Mouse (Mus musculus) yolk sac, embryonic 10.5 days (tissue): Measurements from ENCODE around the gene Fbll1.
"Not testable (repeated sequence)": the region's sequence is repeated elsewhere in the genome, so short reads cannot be mapped to it uniquely, and the experiment has no call there.

Experiments
- DNase-seq: peaks from one replicate; pipeline ENCODE4 v3.0.0-alpha.2; 2017; ENCODE audit warnings: low spot score

Gene Fbll1

DNA sequence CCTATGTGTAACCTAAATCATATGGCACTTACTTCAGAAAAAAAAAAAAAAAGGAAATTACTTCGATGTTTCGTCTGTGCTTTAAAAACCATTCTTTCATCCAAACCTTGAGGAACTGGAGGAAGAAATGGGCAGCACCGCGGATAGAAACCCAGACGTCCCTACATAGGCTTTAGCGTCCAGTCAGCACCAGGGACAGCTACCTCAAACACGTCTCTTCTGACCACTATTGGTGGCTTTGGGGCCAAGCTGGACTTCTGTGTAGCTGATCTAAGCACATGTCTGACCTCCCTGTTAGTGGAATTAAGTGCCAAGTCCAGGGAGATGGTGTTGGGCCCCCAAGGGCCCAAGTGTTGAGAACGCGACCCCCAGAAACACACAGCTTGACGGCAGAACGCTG lies at the start of gene Fbll1:
Gene Fbll1, minus strand, starts transcription at position 11 of the 400 bp plus-strand sequence.
- peak; percentile 60 for DNase-seq

DNA sequence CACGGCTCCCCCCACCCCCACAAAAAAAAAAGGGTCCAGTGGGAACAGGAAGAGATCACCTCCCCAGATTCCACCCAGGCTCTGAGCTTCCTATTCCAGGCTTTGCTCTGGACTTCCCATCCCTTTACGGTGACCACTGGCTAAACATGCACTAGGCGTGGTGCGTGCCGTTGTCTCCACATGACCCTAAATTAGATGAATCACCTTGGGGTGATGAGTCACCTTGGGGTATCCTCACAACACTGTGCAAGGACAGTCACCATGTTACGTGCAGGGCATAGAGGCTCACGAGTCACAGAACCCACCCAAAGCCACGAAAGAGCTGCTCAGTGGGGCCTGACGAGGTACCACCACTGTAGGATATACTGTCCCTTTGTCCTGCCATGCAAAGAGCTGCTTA lies 45.6 kb upstream of the Fbll1 start:
- DNase-seq, result no peak

DNA sequence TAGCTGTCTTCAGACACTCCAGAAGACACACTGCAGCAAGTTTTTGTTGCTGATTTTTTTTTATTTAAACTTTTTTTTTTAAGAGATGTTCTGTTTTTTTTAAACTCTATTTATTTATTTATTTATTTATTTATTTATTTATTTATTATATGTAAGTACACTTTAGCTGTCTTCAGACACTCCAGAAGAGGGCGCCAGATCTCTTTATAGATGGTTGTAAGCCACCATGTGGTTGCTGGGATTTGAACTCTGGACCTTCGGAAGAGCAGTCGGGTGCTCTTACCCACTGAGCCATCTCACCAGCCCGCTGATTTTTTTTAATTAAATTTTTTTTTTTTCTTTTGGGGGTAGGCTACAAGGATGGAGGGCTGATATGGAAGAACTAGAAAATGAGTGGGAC lies 43.9 kb upstream of the Fbll1 start:
- not testable (repeated sequence) for DNase-seq

GRCm38 (mm10) chr11:35841738-35842325 lies 43.1 kb upstream of the Fbll1 start:
- no peak for DNase-seq

DNA sequence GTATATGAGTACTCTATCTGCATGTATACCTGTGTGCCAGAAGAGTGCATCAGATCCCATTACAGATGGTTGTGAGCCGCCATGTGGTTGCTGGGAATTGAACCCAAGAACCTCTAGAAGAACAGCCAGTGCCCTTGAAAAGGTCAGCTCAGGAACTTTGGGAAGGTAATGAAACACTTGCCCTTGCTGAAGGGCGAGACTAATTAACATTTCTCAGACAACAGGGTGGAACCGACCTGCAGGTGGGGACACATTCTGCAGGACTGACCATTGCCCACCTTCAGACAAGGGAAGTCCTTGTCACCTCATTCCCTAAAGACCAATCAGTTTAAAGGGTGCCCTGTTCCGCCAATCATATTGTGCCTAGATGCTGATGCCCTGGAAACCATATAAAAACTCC lies 42.1 kb upstream of the Fbll1 start:
- not testable (repeated sequence) for DNase-seq

DNA sequence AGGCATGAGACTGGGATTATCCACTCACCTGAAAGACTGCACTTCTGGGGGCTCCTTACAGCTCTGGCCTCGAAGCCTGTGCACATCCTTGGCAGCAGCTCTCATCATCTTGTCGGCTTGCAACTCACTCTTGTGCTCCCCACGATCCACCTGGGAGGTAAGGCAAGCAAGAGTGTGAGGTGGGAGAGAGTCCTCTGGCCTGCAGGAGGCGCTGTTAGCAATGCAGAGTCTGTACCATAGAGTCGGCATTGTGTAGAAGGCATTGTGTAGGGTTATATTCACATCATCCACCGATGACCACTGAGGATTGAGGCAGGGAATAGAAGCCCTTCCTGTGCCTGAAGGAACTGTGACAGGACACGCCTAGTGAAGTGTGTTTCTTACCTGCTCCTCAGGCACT lies 41.6 kb upstream of the Fbll1 start:
- DNase-seq, result no peak

GRCm38 (mm10) chr11:35838345-35839338 lies 40.0 kb upstream of the Fbll1 start:
- peak; percentile 82 for DNase-seq

GRCm38 (mm10) chr11:35837156-35838126 lies 38.8 kb upstream of the Fbll1 start:
- DNase-seq, result no peak

DNA sequence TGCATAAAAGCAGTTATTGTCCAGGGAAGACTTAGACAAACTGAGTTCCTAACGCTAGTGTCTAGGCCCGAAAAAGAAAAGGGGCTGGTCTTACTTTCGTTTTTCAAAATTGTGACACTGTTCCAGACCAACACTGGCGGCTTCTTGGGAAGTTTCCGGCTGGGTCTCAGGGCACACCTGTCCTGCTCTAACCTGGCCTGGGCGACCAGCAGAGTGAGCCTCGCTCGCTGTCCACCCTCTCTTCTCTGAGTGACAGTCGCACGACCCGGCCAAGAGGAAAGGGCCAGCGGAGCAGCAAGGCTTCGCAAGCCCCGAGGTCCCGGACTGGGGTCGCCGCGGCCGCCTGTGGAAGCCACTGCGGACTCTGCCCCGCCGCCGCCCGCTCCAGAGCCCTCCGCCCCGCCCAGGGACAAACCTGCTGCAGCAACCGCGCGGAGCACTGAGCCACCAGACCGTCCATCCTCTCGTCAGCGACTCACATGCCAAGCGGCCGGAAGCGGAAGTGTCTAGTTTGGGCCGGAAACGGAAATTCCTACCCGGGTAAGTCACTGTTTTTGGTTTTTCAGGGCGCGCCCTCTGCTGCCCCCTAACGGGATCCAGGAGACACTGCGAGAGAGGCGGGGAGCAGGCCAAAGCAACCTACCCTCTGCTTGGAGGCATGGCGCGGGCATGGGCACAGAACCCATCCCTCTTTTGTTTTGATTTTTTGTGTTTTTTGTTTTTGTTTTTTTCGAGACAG lies 35.5 kb upstream of the Fbll1 start, which contains the start of gene Rars:
Gene Rars, minus strand, starts transcription at position 485 of the 739 bp plus-strand sequence.
- DNase-seq, result peak; percentile 92

- DNase-seq, result no peak
Measured at GRCm38 (mm10) chr11:35833270-35833669, 34.6 kb upstream of the Fbll1 start.

DNA sequence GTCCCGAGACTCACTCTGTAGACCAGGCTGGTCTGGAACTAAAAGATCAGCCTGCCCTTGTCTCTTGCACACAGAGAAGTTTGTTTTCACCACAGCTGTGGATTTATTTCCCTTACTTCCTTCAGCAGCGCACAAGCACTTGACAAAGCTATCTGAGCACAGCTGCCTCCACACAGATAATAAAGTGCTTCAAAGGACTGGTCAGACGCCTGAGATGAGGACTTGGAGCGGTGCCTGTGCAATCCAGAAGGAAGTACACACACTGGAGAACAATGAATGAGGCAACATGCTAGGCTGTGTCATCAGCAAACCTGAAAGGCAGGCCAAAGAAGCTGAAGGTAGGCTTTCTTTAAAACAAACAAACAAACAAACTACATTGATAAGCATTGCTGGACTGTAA lies 33.5 kb upstream of the Fbll1 start:
- no peak for DNase-seq

DNA sequence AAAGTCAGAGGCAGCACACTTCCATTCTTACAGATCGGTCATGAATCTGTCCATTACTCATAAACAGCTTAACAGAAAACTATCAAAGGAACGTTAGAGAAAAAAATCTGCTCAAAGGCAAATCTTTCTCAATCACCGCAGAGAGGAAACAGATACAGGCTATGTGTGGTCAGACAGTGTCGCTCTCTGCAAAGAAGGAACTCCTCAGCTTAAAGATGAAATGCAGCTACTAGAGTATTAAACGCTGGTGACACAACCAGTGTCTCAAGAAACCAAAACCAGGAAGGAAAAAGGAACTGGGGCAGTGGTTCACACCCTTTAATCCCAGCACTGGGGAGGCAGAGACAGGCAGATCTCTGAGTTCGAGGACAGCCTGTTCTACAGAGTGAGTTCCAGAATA lies 29.0 kb upstream of the Fbll1 start:
- no peak for DNase-seq

DNA sequence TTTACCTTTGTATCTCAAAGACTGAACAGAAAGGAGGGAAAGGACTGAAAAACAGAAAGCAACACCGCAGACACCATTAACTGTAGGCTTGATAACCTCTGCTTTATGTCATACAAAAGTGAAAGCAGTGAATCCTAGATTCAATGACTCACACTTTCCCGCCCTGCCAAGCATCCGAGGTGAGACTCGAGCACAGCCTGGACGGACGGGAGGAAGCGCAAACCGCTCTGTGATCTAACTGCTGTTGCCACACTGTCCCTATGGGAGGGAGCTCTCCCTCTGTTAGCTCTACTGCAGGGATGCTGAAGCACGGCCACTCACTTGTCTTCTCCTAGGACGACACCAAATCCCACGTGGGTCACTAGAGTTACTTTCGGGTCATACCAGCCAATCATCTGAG lies 17.6 kb upstream of the Fbll1 start:
- DNase-seq, result no peak

DNA sequence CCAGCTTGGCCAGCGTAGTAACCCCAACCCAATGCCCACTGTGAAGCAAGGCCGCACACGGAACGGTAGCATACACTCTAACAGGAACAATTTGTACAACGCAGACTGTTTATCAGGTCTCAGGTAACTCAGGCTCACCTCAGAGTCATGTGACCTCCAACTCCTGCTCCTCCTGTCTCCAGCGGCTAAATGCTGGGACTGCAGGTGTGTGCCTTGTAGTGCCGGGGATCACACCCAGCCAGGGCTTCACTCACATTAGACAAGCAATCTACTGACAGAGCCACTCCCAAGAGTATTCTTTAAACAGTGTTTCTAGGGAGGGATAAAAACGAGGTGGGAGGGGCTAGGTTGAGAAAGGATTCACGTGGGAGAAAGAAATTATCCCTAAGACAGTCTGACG lies 12.8 kb upstream of the Fbll1 start:
- DNase-seq, result no peak

GRCm38 (mm10) chr11:35801332-35801731 lies 2.6 kb upstream of the Fbll1 start:
- no peak for DNase-seq

DNA sequence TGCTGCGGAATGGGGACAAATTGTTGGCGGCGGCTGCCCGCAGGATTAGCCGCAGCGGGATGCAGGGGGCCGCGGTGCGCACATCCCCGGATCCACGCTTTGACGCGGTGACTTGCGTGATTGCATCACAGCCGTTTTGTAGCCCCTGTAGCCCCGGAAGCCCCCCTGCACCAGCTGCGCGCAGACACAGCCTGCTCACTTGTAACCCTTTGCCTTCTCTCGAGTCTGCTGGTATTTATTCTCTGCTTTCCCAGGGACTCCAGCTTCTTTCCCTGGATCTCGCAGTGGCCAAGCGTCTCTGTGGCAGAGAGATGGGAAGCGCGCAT lies 226 bp downstream of the Fbll1 start:
- no peak for DNase-seq

- DNase-seq, result no peak
Measured at GRCm38 (mm10) chr11:35797751-35798494, 761 bp downstream of the Fbll1 start.

GRCm38 (mm10) chr11:35792800-35793199 lies 5.9 kb downstream of the Fbll1 start:
- DNase-seq, result not testable (repeated sequence)

- DNase-seq, result no peak
Measured at GRCm38 (mm10) chr11:35788443-35788842, 10.2 kb downstream of the Fbll1 start.

DNA sequence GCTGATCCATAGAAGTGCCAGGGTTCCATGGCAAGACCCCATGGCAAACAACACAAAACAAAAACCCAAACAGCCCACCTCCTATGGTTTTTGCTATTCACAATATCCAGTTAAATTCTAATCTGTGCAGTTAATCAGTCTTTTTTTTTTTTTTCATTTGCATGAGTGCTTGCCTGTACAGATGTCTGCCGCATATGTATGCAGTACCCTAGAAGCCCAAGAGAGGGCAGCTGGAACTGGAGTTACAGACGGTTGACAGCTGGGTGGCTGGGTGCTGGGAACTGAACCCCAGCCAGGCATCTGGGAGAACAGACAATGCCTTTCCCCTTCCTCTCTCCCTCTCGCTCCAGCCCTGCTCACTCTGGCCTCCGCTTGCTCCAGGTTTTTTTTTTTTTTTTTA lies 14.1 kb downstream of the Fbll1 start:
- DNase-seq, result no peak

DNA sequence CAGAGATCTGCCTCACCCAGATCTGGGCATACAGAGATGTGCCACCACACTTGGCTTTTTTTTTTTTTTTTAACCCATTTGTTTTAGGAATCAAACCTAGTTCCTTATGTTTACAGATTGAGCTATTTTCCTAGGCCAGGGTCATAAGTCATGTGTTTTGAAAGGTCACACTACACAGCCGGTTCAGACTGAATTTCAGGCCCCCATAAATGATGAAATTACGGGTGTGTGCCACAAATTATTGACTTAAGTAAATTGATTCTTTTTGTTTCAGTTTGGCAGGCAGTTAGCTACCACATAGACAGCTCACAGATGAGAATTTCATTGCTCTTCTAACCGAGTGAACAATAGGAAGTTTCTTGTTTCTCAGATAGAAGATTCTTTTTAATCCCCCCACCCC lies 14.7 kb downstream of the Fbll1 start:
- DNase-seq, result no peak
